Mouse (Mus musculus) urinary bladder, adult 18-20 months (tissue): ENCODE data around the gene Tm9sf2.
"Not testable (repeated sequence)": the region's sequence is repeated elsewhere in the genome, so short reads cannot be mapped to it uniquely, and the experiment has no call there.

Experiments used
- DNase-seq, 2 experiments: peaks; one replicate each; pipeline ENCODE4 v3.0.0; 2022; ENCODE audit warnings: low spot score in 2 of 2, mixed read lengths in 2 of 2

Tm9sf2 gene

DNA sequence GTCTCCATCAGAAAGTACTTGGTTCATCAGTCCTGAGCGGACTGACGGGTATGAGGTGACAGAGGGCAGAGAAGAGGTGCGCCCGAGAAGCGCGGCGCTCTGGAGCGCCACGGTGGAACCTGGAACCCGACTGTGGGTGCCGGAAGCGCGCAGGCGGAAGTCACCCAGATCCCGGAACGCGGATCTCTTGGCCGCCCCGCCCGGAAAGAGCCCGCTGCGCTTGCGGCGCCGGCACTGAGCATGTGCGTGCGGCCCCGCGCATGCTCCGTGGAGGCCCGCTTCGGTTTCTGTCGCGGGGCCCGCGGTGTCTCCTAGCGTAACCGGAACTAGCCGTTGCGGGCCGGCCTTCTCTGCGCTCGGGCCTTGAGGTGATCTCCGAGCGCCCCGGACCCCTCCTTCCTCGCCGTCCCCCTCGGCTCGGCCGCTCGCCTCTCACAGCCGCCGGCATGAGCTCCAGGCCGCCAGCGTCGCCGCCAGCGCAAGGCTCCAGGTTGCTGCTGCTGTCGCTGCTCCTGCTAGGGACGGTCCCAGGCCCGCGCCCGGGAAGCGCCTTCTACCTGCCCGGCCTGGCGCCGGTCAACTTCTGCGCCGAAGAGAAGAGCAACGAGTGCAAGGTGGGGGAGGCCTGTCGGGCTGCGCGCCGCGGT, at the start of gene Tm9sf2:
Tm9sf2 (plus strand) TSS at position 217 of the 647 bp plus-strand sequence.
- DNase-seq: peak; percentile 78 to 92

DNA sequence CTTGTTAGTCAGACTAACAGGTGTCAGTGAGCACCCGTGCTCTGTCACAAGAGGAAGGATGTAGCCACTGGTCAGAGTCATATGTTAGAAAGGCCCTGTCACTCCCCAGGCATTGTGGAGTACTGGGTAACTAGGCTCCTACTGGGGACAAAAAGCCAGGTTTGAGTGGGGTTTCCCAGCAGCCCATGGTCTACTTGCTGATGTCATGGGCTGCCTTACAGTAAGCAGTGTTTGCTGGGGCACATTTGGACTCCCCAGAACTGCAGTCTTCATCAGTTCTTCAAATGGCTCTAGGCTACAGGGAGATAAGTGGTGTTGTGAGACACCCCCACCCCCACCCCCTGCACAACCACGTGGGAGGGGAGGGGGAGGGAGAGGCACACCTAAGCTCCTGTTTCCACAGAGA, 48.9 kb upstream of the Tm9sf2 start:
- no peak for DNase-seq

DNA sequence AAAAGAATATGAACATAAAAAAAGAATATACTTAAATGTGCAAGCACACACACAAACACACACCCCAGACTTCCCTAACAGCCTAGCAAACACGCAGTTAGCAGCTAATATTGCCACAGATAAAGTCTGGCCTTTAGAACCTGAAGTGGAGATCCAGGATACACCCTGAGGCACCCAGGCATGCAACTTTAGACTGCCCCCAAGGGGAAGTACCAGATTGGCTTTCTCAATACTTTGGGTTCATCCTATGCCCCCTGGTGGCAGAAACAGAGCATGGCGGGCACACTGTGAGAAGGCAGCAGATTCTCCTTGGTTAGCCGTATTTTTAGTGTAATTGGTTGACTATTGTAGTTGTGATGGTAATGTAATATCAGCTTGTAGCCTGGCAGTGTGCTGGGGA, 46.2 kb upstream of the Tm9sf2 start:
- peak; percentile 67 to 68 for DNase-seq

DNA sequence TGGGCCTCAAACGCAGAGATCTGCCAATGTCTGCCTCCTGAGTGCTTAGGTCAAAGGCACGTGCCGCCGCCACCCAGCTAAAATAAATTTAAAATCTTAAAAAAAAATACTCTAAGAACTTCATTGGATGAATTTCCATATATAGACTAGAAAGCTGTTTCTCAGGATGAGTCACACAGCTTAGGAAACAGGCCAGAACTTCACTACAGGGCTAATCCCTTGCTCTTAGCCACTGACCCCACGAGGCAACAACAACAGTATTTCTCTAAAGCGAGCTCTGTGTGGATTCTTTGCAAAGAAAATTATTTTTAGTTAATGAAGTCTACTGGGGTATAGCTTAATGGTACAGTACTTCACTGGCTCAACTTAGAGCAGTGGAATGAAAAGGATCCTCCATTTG, 45.5 kb upstream of the Tm9sf2 start:
- DNase-seq: no peak

DNA sequence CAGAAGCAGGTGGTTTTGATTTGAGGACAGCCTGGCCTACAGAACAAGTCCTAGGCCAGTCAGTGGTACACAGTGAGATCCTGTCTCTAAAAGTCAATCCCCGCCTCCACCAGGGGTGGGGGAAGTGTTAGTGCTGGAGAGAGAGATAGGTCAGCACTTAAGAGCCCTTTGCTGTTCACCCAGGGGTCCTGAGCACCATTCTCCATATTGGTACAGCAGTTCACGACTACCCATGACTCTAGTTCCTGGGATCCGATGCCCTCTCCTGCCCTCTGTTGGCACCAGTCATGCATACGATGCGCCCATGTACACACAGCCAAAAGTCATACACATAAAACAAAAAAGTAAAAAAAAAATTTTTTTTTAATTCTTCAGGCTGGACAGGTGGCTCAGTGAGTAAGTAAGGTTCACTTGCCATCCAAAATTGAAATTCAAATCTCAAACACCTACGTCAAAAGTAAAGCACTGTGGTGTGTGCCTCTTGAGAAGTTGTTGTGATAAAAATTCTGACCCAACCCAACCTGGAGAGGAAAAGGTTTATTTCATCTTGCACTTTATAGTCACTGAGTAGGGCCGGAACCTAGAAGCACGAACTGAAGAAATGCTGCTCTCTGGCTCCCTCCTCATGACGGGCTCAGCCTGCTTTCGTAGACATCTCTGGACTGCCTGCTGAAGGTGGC, 44.3 kb upstream of the Tm9sf2 start:
- no peak for DNase-seq

DNA sequence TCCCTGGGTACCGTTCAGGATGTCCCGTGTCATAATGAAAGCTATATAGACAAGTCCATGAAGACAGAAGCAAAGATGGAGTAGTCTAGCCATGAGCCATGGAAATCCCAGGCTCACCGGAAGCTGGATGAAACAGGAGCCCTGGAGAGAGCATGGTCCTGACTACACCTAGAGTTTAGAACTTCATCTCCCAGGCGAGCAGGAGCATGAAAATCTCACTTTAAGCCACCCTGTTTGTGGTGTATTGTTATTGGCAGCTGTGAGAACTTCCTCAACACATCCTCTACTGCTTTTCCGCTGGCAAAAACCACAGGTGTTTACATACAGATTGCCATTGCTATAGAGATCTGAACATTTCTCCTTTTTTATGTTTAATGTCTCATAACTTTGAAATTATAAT, 43.2 kb upstream of the Tm9sf2 start:
- no peak for DNase-seq

DNA sequence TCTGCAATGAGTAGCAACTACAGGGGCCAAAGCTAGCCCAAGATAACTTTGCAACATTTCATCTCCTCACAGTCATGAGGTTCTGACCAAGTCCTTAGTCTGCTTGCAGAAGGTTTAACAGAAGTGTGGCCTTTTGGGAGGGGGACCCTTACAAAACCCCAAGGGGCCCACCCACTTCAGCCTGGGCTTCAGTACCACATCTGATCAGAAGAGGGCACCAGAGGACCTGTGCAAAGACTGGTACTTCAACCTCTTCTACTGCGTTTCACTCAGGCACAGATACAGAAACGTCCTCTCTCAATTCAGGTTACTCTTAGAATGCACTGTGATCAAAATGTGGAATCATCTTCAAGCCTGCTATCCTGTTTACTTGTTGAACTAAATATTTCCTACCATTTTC, 42.3 kb upstream of the Tm9sf2 start:
- DNase-seq: peak; percentile 9 to 64

DNA sequence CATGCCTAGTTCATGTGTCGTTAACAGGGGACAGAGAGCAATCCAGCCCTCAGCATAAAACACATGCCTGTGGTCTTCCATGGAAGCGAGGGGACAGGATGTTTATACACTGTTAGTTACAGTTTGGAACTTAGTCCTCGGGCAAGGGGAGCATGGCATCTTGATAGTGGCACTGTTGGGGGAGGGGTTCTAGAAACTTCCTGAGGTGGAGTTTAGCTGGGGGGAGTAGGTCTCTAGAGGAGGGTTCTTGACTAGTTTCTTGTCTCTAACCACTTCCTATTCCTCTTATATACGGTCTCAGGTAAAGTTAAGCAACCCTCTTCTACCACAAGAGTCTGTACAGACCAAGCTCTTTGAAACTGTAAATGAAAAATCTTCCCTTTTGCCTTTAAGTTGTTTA, 40.6 kb upstream of the Tm9sf2 start:
- DNase-seq: no peak

DNA sequence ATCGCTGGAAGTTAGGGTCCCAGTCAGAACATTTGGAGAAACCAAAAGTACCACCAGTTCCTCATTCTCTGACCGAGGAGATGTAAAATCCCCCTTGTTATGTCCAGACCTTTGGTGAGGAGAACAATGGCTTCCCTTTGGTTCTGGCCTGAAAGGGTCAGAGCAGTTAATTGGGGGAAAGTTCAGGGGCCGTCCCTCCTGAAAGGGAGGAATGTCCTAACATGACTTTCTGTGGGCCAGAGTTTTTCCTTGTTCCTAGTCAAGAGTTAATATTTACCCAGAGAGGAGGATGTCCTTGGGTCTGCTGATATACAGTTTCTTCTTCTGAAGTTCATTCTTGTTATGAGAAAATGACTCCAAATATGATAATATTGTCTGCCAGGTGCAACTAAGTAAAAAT, 38.8 kb upstream of the Tm9sf2 start:
- not testable (repeated sequence) for DNase-seq

DNA sequence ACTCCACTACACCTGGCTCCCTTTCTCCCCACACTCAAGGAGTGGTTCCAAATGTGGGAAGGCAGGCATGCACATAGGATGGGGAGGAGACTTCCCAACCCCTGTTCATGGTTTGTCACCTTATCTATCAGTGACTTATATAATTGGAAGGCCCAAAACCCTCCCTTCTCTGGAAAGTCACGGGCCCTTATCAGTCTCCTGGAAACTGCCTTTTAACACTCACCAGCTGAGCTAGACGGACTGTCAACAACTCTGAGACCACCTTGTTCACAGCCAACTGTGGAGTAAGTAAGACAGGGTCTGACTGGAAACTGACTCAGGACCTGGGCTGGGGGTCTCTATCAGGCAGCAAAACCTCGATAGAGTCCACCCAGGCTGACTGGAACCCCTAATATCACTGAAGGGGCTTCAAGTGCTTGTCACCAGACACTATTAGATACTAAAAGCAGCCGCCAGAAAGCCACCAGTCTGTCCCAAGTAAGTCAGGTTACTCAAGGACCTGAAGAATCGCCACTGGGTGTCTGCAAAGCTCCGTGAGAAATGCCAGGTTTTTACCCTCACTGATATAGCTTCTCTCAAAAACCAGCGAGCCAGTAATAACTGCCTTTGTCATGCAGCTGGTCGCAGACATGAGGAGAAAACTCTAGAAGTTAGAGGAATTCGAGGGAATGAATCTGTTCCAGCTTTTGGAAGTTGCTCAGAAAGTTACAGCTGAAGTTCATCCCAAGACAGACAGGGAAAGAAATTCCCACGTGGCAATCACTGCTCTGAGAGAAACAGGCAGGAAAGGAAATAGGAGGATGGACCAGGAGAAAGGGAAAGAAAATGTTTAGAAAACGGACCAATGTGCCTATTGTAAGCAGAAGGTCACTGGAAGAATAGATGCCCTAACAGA, 37.8 kb upstream of the Tm9sf2 start:
- no peak for DNase-seq

DNA sequence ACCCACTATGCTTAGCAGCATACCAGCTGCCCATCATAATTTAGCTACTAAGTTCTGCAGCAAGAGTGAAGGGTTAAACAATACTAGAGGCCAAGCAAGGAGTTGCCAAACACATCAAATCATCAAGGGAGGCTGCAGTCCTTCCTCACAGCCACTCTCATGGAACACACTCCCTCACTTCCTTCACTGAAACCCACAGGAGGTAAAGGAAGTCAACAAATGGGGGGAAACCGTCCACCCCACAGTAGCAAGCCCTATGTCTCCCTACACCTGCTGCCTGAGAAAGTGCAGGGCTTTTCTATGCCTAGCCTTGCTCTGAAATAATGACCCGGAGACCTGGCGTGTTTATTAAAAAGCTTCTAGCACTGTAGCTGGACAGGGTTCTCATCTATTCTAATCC, 36.9 kb upstream of the Tm9sf2 start:
- no peak for DNase-seq

DNA sequence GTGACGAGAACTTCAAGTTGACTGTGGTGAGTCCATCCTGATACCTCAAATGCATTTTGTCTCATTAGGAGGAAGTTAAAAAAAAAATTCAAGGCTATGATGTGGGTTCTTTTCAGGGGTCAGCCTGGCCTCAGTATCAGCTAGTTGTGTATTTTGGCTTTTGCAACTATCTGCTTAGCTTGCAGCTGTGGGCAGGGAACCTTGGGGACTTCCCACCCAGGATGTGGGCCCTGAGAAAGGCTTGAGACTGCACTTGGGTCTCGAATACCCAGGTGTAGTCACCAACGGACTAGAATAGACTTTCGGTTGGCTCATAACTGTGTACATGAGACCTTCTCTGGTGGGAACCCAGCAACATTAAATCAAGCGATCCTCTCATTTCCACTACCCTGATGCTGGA, 33.4 kb upstream of the Tm9sf2 start:
- no peak for DNase-seq

DNA sequence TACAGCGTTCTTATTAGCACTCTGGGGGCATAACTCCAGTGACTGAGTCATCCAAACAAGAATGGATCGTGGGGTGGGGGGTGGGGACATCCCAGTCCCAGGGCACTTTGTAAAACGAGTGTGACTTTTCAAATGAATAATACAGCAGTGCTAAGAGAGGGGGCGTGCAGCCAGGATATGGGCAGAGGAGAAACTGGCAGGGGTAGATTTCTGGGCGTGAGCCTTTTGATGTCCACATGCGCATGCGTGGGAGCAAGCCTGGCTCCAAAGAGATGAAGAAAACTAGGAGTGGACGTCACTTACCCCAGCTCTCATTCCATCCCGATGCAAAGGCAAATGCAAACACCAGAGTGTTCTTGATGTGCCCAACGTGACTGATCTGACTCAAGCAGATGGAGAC, 32.5 kb upstream of the Tm9sf2 start:
- no peak for DNase-seq

DNA sequence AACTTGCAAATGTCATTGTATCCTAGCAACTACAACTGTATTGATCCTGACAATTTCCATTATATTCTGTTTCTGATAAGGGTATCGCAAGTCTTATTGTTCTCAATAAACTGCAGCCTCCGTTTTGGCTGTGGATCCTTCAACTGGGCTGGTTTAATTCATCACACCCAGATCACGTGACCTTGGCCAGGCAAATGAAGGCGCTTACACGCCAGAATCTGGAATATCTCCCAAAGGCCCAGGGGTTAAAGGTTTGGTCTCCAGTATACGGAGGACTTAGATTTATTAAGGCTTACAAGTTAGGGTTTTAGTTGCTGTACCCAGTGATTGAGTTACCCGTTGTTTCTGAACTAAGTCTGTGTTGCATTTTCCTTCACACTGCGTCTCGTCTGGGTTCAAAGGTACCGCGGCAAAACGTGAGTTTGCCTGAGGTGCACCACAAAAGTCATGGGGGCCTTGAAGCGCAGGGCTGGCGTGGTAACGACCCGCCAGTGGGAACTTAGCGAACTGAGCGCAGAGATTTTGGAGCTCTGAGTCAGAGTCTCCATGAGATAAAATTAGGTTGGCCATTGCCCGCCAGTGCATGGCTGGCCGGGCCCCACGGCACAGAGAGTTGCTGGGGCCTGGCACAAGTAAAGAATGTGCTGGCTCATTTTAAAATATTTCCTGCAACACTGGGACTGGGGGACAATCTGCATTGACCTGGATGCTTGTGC, 31.2 kb upstream of the Tm9sf2 start:
- no peak for DNase-seq

DNA sequence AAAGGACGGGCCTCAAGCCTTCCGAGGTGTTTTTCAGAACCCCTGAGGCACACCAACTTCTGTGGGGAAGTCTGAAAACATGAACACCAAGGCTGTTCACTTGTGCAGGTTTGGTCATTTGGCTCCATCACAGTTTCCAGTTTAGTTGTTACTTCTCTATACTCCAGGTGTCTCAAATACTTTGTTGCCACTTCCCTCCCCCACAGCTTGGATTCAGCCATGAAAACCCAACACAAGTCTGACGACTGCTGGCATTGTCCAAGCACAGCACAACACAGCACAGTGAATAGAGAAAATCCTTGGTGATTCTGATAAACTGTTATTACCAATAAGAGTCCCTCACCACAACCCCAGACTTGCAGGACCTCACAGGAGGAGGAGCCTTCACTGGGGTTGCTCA, 29.8 kb upstream of the Tm9sf2 start:
- DNase-seq: no peak

DNA sequence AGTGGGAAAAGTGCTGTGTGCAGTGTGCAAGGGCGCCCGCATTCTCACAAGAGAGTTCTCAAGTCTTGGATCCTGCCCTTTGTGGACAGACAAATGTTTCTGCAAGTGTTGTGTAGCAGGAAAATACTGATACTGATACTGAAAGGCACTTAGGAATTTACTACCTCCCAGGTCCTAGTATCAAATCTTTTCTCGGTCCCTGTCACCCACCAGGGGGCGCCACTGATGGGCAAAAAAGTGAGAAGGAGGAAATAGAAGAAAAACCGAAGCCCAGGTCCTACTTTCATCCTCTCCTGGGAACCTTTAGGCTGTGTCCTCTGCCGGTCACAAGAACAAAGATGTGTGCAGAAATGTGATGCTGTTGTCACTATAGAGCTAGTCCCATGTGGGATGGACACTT, 27.4 kb upstream of the Tm9sf2 start:
- DNase-seq: peak; percentile 36 to 51

DNA sequence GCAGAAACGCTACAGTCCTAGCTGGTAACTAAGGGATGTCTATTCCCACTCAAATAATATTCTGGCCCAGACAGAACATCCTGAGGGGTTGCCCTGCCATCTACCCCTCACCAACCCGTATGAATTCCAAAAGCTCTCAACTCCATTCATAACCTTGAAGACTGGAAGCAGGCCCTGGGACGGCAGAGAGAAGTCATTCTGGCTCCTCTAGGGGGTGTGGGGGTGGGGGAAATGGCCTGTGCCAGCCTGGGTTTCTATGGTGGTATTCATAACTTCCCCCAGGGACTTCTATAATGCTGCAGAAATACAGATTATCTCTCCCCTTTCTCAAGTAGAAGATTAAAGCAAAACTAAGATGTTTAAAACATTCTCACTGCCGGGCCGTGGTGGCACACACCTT, 26.9 kb upstream of the Tm9sf2 start:
- no peak for DNase-seq

DNA sequence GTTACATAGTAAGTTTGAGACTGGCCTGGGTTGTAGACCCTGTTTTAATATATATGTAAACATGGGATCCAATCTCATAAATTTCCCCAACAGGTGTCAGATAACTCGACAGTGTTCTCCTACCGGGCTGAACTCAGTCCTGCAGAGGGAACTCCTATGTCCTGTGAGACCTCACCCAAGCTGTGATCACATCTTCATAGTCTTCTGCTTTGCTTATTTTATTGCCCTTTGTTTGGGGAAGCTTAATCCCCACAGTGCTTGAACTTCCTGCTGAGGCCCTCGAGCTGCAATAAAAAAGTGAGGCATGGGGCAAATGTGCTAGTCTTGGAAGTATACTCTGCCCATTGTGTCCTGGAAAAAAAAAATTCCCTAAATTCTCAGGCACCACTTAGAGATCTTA, 25.5 kb upstream of the Tm9sf2 start:
- DNase-seq: no peak

DNA sequence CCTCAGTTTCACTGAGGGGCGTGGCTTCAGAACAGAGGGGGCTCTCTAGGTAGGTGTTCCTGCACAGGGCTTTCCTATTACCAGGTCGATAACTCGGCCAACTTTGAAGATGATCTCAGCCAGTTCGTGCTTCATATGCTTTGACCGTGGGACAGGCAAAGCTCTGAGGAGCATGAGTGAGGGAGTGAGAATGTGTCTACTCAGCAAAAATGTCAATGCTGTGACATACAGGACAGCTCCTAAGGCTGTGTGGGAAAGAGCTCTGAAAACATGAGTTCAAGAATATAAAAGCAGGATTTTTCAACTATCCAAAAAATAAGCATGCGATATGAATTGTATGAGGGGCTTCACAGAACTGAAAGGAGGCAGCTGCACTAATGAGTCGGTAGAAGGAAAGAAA, 23.3 kb upstream of the Tm9sf2 start:
- no peak for DNase-seq

DNA sequence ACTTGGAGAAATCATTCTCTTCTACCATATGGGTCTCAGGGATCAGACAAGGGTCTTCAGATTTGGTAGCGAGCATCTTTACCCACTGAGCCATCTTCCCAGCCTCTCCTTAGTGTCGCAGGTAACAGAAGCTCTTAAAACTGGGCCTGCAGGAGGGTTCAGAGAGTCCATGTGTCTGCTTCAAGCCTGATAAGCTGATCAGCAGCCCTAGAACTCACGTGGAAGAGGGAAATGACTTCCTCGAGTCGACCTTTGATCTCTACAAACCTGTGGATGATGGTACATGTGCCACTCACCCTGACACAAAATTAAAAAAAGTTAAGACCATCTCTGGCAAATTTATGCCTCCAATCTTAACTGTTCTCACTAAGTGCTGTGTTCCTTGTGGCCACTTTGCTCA, 18.9 kb upstream of the Tm9sf2 start:
- no peak for DNase-seq

DNA sequence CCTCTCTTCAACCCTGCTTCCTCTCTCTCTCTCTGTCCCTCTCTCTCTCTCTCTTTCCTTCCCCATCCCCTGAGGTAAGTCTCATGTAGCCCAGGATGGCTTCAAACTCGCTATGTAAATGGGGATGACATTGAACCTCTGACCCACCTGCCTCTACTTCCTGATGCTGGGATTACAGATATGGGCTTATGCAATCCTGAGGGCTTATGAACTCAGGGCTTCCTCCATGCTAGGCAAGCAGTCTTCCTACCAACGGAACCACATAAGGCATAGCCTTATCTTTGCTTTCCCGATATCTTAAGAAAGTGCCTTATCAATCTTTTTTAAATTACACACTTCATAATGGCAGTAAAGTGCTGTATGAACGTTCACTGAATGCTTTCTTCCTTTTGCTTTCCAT, 14.5 kb upstream of the Tm9sf2 start:
- DNase-seq: no peak

DNA sequence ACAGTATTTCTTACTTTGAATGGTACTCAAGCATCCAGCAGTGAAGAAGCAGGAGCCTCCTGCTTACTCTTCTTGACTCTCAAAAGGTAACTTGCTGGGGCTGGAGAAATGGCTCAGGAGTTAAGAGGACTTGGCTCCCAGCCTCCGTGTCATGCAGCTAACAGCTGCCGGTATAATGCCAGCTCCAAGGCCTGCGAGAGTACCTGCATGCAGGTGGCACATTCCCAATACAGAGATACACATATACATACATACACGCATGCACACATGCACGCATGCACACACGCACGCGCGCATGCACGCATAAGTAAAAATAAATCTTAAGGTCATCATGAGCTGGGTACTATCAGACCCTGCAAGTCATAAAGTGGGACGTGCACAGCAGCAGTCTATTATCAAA, 10.5 kb upstream of the Tm9sf2 start:
- DNase-seq: no peak
